Mouse (Mus musculus) Patski (cell line): Measurements from ENCODE around the gene Zmat3. TPM values are rescaled to one million over a fixed set of nuclear protein-coding genes. Genes with fewer than 3 reads are reported as not detected.

Experiments
- ATAC-seq: fragments of 100-300 bp; one replicate; pipeline ENCODE4 v1.8.0; 2021
- CTCF ChIA-PET: fragments of 350-600 bp; sonication (Branson Sonifier 250); formaldehyde crosslinking; loops from one replicate; lab custom pipeline; 2022; ENCODE audit warnings: inconsistent platforms; lab: Charles Lee
- POLR2A ChIA-PET: fragments of 350-600 bp; sonication (Branson Sonifier 250); formaldehyde crosslinking; loops from one replicate; lab custom pipeline; 2022; ENCODE audit warnings: antibody characterized with exemption, inconsistent platforms; lab: Charles Lee
- DNase-seq: peaks from one replicate; pipeline ENCODE4 v3.0.0-alpha.2; 2011; ENCODE audit warnings: low read depth, low spot score
- H3K27me3 ChIP-seq: fragments of 371-371 bp; one replicate; pipeline ENCODE4 v1.5.1; 2021
- CTCF ChIP-seq: fragments of 100-300 bp; IDR thresholded peaks from one replicate; pipeline ENCODE4 v1.5.1; 2021
- in situ Hi-C: fragments of 300-500 bp; cut with MboI; formaldehyde crosslinking; loops from 3 replicates; pipeline ENCODE4 v1.11.1; 2018; ENCODE audit warnings: low pct_unique_long_range_greater_than_20kb, mixed read lengths
- polyA plus RNA-seq: library from polyadenylated mRNA; unstranded; gene quantifications from one replicate; pipeline ENCODE4 v1.2.3, GENCODE M21; 2021

The Zmat3 gene
- polyA plus RNA-seq, 1 experiment from 2014 or later = 23.8 TPM

DNA sequence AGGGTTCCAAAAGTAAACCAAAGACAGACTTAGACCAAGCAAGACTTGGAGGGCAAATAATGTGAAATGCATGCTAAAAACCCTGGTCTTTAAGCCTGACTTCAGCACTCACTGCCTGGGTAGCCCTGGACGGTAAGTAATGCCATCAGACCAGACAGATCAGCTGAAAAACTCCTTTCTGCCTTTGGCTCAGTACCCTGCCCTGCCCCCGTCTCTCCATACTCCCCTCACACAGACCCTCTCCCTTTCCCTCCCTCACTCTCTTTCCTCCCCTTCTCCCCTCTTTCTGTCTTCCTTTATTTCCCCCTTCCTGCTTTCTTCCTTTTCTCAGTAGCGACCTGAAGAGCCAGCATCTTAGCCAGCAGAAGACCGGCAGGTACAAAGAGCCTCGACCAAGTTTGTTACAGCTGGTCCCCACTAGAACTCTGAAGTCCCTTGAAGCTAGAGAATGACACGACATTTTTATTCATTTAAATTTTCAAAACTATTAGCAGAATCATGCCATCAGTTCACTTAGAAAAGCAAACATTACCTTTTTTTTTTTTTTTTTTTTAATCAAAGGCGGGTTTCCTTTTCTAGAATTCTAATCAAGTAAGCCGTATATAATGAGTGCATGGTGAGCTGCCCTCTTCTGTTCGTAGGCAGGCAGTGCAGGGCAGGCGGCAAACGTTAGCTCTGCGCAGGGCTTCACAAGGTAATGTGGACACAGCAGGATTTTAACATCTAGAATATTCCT is 48.5 kb downstream of the Zmat3 start:
- no peaks in the 10 kb centered on the region for H3K27me3 ChIP-seq
- ChIA-PET CTCF (interaction anchor here (0.6 to 1.6 kb wide), 7 partner anchors 10 to 522 kb away, joined by 3 to 4 read pairs (median 3); no protein-coding TSS in a partner anchor), POLR2A (interaction anchor here (0.6 kb wide), 1 partner anchor 15 kb away, joined by 4 read pairs; no protein-coding TSS in a partner anchor)
- in situ Hi-C loops = loop anchor here (5.0 kb wide), 1 partner anchor 525 kb away; no protein-coding TSS in a partner anchor
- ATAC-seq (peak; percentile 73), DNase-seq (no peak)
- peak; percentile 58 for TF ChIP-seq CTCF

DNA sequence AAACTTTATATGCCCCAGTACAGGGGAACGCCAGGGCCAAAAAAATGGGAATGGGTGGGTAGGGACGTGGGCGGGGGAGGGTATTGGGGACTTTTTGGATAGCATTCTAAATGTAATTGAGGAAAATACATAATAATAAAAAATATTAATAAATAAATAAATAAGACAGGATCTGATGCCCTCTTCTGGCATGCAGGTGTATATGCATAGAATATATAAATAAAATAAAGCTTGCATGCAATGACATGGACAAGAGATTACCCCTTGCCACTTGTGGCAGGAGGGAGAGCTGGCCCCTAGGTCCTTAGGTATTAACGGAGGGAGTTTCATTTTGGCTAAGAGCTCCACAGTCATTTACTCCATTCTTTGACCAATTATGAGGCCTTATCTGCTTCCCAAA is 51.1 kb downstream of the Zmat3 start:
- in situ Hi-C loops = loop anchor here (5.0 kb wide), 1 partner anchor 522 kb away; no protein-coding TSS in a partner anchor
- TF ChIP-seq CTCF = peak; percentile 45
- CTCF ChIA-PET = no interaction called here
- POLR2A ChIA-PET = interaction anchor here (0.6 kb wide), 1 partner anchor 154 kb away, joined by 3 read pairs; no protein-coding TSS in a partner anchor
- no peaks in the 10 kb centered on the region for H3K27me3 ChIP-seq
- ATAC-seq (no peak), DNase-seq (no peak)

DNA sequence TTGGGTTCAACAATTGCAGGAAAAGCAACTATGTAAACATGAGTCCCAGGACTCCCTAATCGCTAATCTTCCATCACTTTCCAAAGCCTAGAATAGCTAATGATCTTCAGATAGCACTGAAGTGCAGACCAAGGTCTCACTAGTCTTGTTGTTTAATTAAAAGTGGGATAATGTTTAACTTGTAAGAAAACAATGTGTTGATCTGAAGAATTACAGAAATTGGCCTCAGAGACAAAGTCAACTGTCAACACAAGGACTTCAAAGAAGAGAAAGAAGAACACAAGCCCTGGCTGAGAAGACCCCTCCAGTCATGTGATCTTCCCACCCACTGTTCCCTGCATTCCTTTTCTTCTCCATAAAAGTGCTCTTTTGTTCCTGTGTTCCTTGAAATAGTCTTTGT is 61.6 kb downstream of the Zmat3 start:
- no peak for DNase-seq
- no peak for ATAC-seq
- TF ChIP-seq CTCF = no peak
- in situ Hi-C loops = no loop called here
- POLR2A ChIA-PET = no interaction called here
- H3K27me3 ChIP-seq = no peaks in the 10 kb centered on the region
- CTCF ChIA-PET = interaction anchor here (1.0 to 1.6 kb wide), 2 partner anchors 9 to 30 kb away, joined by 3 to 5 read pairs; no protein-coding TSS in a partner anchor

DNA sequence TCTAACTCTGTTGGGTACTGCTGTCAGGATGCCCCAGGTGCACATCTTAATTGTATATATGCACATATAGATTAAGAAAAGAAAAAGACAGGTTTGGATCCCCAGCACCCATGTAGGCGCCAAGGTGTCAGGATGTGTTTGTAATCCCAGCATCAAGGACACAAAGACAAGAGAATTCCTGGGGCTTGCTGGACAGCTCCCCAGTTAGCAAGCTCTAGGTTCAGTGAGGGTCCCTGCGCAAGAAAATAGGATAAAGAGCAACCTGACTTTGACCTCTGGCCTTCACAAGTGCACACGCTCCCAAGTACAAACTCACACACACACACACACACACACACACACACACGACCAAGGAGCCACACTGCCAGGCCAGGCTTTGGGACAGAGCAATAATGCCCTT is 73.8 kb downstream of the Zmat3 start:
- ATAC-seq = no peak
- in situ Hi-C loops = no loop called here
- no peak for DNase-seq
- TF ChIP-seq CTCF = no peak
- no peaks in the 10 kb centered on the region for H3K27me3 ChIP-seq
- POLR2A ChIA-PET = no interaction called here
- CTCF ChIA-PET = no interaction called here

Other genes with a start within 250 kb of the Zmat3 start
- gene Pik3ca, start 31.7 kb upstream of the Zmat3 start, polyA plus RNA-seq = 60.0 TPM
- not detected for gene Kcnmb3, start 126.2 kb upstream of the Zmat3 start, polyA plus RNA-seq
- 69.7 TPM for gene Zfp639, start 144.2 kb upstream of the Zmat3 start, polyA plus RNA-seq
- gene Mfn1, start 163.5 kb upstream of the Zmat3 start, polyA plus RNA-seq = 155 TPM